Mouse (Mus musculus) forebrain, embryonic 11.5 days (tissue): ENCODE results near the gene Zcchc4. TPM values are rescaled to one million over a fixed set of nuclear protein-coding genes. Genes with fewer than 3 reads are reported as not detected.

Experiments
- ATAC-seq: fragments of 200-750 bp; cut with Nextera tagmentation; replicated peaks from 2 replicates; pipeline ENCODE4 v1.8.0; 2017; ENCODE audit warnings: moderate TSS enrichment; ENCODE audit not compliant: low FRiP score
- DNase-seq: peaks from one replicate; pipeline ENCODE4 v3.0.0-alpha.2; 2017; ENCODE audit warnings: low spot score
- H3K27ac ChIP-seq: fragments of 300-500 bp; sonication (generic); 2 replicates; pipeline ENCODE4 v1.5.1; 2014; ENCODE audit warnings: low read depth, low read length
- H3K27me3 ChIP-seq: fragments of 300-500 bp; sonication (generic); 2 replicates; pipeline ENCODE4 v1.6.1; 2014; ENCODE audit warnings: mild to moderate bottlenecking, low read length, mixed read lengths; ENCODE audit not compliant: control insufficient read depth, insufficient read depth
- H3K36me3 ChIP-seq: fragments of 300-500 bp; sonication (generic); 2 replicates; pipeline ENCODE4 v1.6.1; 2014; ENCODE audit warnings: mild to moderate bottlenecking, low read length, moderate library complexity, mixed read lengths; ENCODE audit not compliant: control insufficient read depth, insufficient read depth
- H3K4me1 ChIP-seq: fragments of 300-500 bp; sonication (generic); replicated peaks from 2 replicates; pipeline ENCODE4 v1.6.1; 2014; ENCODE audit warnings: low read length, mixed read lengths; ENCODE audit not compliant: control insufficient read depth, insufficient read depth
- H3K4me2 ChIP-seq: fragments of 300-500 bp; sonication (generic); 2 replicates; pipeline ENCODE4 v1.6.1; 2014; ENCODE audit warnings: low read depth, mild to moderate bottlenecking, low read length, moderate library complexity, mixed read lengths; ENCODE audit not compliant: severe bottlenecking
- H3K4me3 ChIP-seq: fragments of 300-500 bp; sonication (generic); 2 replicates; pipeline ENCODE4 v1.5.1; 2014; ENCODE audit warnings: low read depth, low read length
- H3K9ac ChIP-seq: fragments of 300-500 bp; sonication (generic); 2 replicates; pipeline ENCODE4 v1.6.1; 2014; ENCODE audit warnings: low read length
- H3K9me3 ChIP-seq: fragments of 300-500 bp; sonication (generic); 2 replicates; pipeline ENCODE4 v1.6.1; 2016; ENCODE audit warnings: low read length, mixed read lengths; ENCODE audit not compliant: control insufficient read depth
- WGBS: fragments of 180-500 bp; shearing (Covaris S2); extraction: QIAGEN DNeasy Blood & Tissue Kit; methylation state at CpG from one replicate; pipeline ENCODE4 v1.1.7; 2014; 5-methylcytosine and 5-hydroxymethylcytosine counted together
- polyA plus RNA-seq: library from polyadenylated mRNA; unstranded; fragments of >200 nt; fragmentation: Nextera tagmentation; extraction: Ambion mirVana; gene quantifications from 2 replicates; pipeline ENCODE4 v1.2.1, GENCODE M21; 2014

Gene Zcchc4
- polyA plus RNA-seq, 1 experiment from 2014 or later: 24.8 TPM

DNA sequence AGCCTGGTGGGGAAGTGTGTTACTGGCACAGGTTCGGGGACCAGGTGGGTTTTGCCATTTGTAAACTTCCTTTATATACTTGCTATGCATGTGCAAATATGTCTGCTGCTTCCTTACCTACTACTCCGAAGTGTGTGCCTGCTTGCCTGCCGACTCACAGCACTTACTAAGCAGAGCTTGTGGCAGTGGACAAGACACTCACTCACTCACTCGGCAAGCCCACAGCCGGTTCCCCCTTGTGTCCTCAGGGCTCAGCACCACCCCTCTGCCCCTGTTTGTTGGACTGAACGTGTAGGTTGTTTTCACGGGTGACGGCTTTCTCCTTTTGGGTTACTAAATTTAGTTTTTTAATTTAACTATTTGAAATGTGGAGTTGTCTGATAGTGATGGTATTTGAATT, 31.1 kb downstream of the Zcchc4 start:
- whole genome bisulfite sequencing: 91% methylated on average over 8 of the region's 8 CpGs
- H3K9me3 ChIP-seq: no peaks in the 10 kb centered on the region
- H3K4me1 ChIP-seq: no peaks in the 10 kb centered on the region
- no peak overlapping the region for H3K4me3 ChIP-seq
- H3K36me3 ChIP-seq: no peaks in the 10 kb centered on the region; the same call in 1 of the 2 replicates
- ATAC-seq (no peak), DNase-seq (no peak)
- H3K9ac ChIP-seq: no peak overlapping the region
- H3K4me2 ChIP-seq: no peak overlapping the region
- H3K27ac ChIP-seq: no peak overlapping the region
- no peaks in the 10 kb centered on the region for H3K27me3 ChIP-seq

GRCm38 (mm10) chr5:52807030-52807429, 31.8 kb downstream of the Zcchc4 start:
- H3K36me3 ChIP-seq: no peaks in the 10 kb centered on the region; the same call in 1 of the 2 replicates
- ATAC-seq (no peak), DNase-seq (no peak)
- H3K27me3 ChIP-seq: no peaks in the 10 kb centered on the region
- 91% methylated on average over 7 of the region's 7 CpGs for WGBS
- H3K9ac ChIP-seq: no peak overlapping the region
- H3K27ac ChIP-seq: no peak overlapping the region
- H3K4me2 ChIP-seq: no peak overlapping the region
- H3K4me1 ChIP-seq: no peaks in the 10 kb centered on the region
- no peak overlapping the region for H3K4me3 ChIP-seq
- no peaks in the 10 kb centered on the region for H3K9me3 ChIP-seq

DNA sequence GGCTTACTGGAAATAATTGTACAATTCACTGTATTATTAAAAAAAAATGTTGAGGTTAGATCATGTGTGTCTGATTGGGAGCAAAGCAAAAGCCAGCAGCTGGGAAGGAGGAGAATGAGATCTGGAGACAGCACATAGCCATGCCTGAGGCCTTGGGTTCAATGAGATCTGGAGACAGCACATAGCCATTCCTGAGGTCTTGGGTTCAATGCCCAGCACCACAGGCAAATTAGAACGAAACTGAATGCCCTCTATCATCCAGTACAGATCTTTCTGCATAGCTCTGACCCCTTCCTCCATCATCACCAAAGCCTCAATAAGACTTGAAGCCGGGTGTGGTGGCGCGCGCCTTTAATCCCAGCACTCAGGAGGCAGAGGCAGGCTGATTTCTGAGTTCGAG, 35.2 kb downstream of the Zcchc4 start:
- no peak for DNase-seq
- no peaks in the 10 kb centered on the region; the same call in 1 of the 2 replicates for H3K36me3 ChIP-seq
- no peaks in the 10 kb centered on the region for H3K4me1 ChIP-seq
- H3K4me2 ChIP-seq: no peak overlapping the region
- H3K27ac ChIP-seq: no peak overlapping the region
- H3K9ac ChIP-seq: no peak overlapping the region
- WGBS: 97% methylated on average over 6 of the region's 6 CpGs
- no peak overlapping the region for H3K4me3 ChIP-seq
- no peaks in the 10 kb centered on the region for H3K9me3 ChIP-seq
- no peaks in the 10 kb centered on the region for H3K27me3 ChIP-seq
- no peak for ATAC-seq

DNA sequence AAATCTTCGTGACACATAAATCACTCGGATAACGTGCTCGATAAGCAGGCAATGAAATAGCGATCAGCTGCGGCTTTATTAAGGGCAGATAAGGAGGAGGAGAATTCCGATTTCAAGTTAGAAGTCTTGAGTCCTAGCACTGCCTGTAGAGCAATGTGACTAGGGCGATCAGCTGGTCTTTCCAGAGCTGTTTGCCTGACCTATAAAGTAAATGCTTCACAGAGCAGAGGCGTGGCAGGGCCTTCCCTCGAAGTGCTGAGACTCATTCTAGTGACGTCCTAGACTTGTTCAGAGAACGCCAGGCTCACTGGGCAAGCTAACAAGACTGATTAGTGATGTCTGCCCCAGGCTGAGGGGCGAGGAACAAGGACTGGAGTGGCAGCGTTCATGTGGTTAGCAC, 35.8 kb downstream of the Zcchc4 start:
- WGBS: 95% methylated on average over 14 of the region's 14 CpGs
- Histone ChIP-seq H3K9ac (no peak overlapping the region), H3K4me2 (no peak overlapping the region), H3K4me1 (no peaks in the 10 kb centered on the region), H3K27me3 (no peaks in the 10 kb centered on the region), H3K4me3 (no peak overlapping the region), H3K36me3 (no peaks in the 10 kb centered on the region; the same call in 1 of the 2 replicates), H3K9me3 (no peaks in the 10 kb centered on the region), H3K27ac (no peak overlapping the region)
- ATAC-seq: no peak
- DNase-seq: no peak

GRCm38 (mm10) chr5:52812456-52812855, 37.2 kb downstream of the Zcchc4 start:
- DNase-seq (no peak), ATAC-seq (no peak)
- Histone ChIP-seq H3K27me3 (no peaks in the 10 kb centered on the region), H3K36me3 (no peaks in the 10 kb centered on the region; the same call in 1 of the 2 replicates), H3K4me3 (no peak overlapping the region), H3K27ac (no peak overlapping the region), H3K4me2 (no peak overlapping the region), H3K9me3 (no peaks in the 10 kb centered on the region), H3K4me1 (no peaks in the 10 kb centered on the region), H3K9ac (no peak overlapping the region)
- WGBS: 89% methylated on average over 10 of the region's 10 CpGs

- H3K36me3 ChIP-seq: no peaks in the 10 kb centered on the region
- H3K9me3 ChIP-seq: no peaks in the 10 kb centered on the region
- DNase-seq: no peak
- no peak overlapping the region for H3K9ac ChIP-seq
- ATAC-seq: no peak
- no peak overlapping the region for H3K27ac ChIP-seq
- WGBS: 91% methylated on average over 7 of the region's 7 CpGs
- H3K27me3 ChIP-seq: no peaks in the 10 kb centered on the region
- no peak overlapping the region for H3K4me3 ChIP-seq
- H3K4me2 ChIP-seq: no peak overlapping the region
- no peaks in the 10 kb centered on the region for H3K4me1 ChIP-seq
Observed at GRCm38 (mm10) chr5:52813312-52813711, 38.1 kb downstream of the Zcchc4 start.

DNA sequence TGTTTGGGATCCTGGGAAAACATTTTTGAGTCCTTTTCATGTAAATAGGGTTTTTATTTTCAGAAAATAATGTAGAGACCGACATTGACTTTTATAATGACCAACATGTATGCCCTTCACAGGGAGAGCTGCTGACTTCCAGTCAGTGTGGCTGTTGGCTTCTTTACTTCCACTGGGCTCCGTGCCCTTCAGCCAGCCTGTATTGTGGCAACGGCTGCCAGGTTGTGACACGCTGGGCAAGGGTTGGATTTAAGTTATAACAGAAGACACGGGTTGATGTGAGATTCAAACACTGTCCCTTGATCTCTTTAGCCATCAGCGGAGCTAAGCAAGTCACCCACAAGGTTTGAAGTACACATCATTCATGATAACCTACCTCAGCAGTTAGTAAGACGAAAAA, 43.5 kb downstream of the Zcchc4 start:
- H3K9me3 ChIP-seq: no peaks in the 10 kb centered on the region
- no peak for DNase-seq
- WGBS: 89% methylated on average over 7 of the region's 7 CpGs
- no peaks in the 10 kb centered on the region for H3K4me1 ChIP-seq
- H3K9ac ChIP-seq: no peak overlapping the region
- H3K36me3 ChIP-seq: no peaks in the 10 kb centered on the region; the same call in 1 of the 2 replicates
- H3K27ac ChIP-seq: no peak overlapping the region
- H3K4me3 ChIP-seq: no peak overlapping the region
- no peak overlapping the region for H3K4me2 ChIP-seq
- H3K27me3 ChIP-seq: no peaks in the 10 kb centered on the region
- ATAC-seq: no peak

DNA sequence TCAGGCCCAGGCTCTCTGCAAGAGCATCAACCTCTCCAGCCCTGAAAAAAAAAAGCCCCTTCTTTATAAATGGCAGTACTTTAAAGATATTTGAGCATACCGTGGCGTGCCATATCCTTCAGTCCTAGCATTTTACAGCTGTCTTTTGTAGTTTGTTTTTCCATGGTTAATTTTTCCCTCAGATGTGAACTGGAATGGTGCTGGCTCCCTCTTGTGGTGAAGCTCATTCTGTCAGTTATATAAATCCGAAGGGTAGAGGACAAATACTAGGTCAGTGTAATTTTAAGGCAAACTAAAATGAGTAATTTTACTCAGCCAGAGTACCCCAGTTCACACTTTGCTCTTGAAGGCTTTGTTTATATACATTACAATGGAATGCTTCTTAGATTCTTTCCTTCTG, 46.5 kb downstream of the Zcchc4 start:
- no peaks in the 10 kb centered on the region for H3K9me3 ChIP-seq
- H3K4me2 ChIP-seq: no peak overlapping the region
- 65% methylated on average over 3 of the region's 3 CpGs for WGBS
- ATAC-seq (no peak), DNase-seq (peak; percentile 58)
- H3K27ac ChIP-seq: no peak overlapping the region
- no peaks in the 10 kb centered on the region for H3K4me1 ChIP-seq
- no peak overlapping the region for H3K9ac ChIP-seq
- H3K36me3 ChIP-seq: no peaks in the 10 kb centered on the region; the same call in 1 of the 2 replicates
- H3K27me3 ChIP-seq: no peaks in the 10 kb centered on the region
- H3K4me3 ChIP-seq: no peak overlapping the region

- H3K4me3 ChIP-seq: no peak overlapping the region
- no peaks in the 10 kb centered on the region for H3K27me3 ChIP-seq
- no peak overlapping the region for H3K9ac ChIP-seq
- no peak overlapping the region for H3K27ac ChIP-seq
- no peaks in the 10 kb centered on the region; the same call in 1 of the 2 replicates for H3K36me3 ChIP-seq
- no peak overlapping the region for H3K4me2 ChIP-seq
- H3K4me1 ChIP-seq: no peaks in the 10 kb centered on the region
- 91% methylated on average over 4 of the region's 4 CpGs for WGBS
- H3K9me3 ChIP-seq: no peaks in the 10 kb centered on the region
- ATAC-seq: no peak
- no peak for DNase-seq
Observed at GRCm38 (mm10) chr5:52827923-52828322, 52.7 kb downstream of the Zcchc4 start.
